Mouse (Mus musculus) megakaryocyte progenitor cell, adult 5-6 weeks (primary cell): Measurements from ENCODE around the gene Tdp1. TPM values are rescaled to one million over a fixed set of nuclear protein-coding genes. Genes with fewer than 3 reads are reported as not detected.

Experiments
- ATAC-seq: replicated peaks from 2 replicates; pipeline ENCODE4 v1.8.0; 2016; ENCODE audit warnings: mild to moderate bottlenecking, moderate TSS enrichment, inconsistent platforms; ENCODE audit not compliant: poor library complexity
- total RNA-seq, 2 experiments: library from RNA; stranded (forward) in 1 of 2; stranded (reverse) in 1 of 2; fragments of 157-497, 149-512 nt in 1 of 2; fragments of 200-1000 nt in 1 of 2; gene quantifications; 2 replicates each; pipeline versions ENCODE4 v1.2.3 to v1.2.4; 2015 to 2017

Tdp1 gene
- total RNA-seq (2015) (33.1 and 37.8 TPM in 2 replicates), total RNA-seq (2017) (13.1 and 21.4 TPM in 2 replicates)

GRCm38 (mm10) chr12:99884269-99885261 is at the start of gene Tdp1, which contains the start of gene Efcab11:
Gene Tdp1 (plus strand): TSS chr12:99884517.
Gene Efcab11 (minus strand): TSS chr12:99884439.
- peak; percentile 64 for ATAC-seq

DNA sequence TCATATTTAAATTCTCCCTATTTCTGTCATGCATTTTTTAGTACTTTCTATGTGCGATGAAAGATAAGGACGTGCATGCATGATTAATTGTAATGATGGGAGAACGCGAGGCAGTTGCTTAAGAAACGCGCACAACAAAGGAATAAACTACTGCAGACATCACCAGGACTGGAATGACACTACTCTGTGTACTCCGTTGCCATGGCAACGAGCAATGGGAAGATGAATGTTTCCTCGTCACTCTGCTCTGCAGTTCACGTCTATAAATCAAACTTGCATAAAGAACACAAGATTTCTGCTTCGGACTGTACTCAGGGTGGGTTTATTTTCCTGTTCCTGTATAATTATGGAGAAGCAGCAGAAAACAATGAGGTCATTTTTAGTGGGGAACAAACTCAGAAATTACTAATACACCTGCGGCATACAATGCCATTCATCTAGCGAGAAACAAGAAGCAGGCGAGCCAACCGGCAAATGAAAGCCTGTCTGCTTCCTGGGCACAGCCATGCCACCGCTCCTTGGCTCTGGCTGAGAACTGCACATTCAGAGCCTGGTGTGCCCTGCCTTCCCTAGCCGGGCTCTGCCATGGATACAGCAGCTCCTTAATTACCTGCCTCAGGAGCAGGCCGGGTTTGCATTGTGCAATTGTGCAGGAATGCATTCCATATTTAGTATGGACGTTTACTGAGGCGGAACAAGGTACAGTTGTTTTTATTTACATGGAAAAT is 47.7 kb upstream of the Tdp1 start:
- peak; percentile 35; the same call in 1 of the 2 replicates for ATAC-seq

- peak; percentile 40; the same call in 1 of the 2 replicates for ATAC-seq
These were observed 46.8 kb upstream of the Tdp1 start for GRCm38 (mm10) chr12:99837528-99837927.

GRCm38 (mm10) chr12:99838109-99838508 is 46.2 kb upstream of the Tdp1 start:
- ATAC-seq = no peak

DNA sequence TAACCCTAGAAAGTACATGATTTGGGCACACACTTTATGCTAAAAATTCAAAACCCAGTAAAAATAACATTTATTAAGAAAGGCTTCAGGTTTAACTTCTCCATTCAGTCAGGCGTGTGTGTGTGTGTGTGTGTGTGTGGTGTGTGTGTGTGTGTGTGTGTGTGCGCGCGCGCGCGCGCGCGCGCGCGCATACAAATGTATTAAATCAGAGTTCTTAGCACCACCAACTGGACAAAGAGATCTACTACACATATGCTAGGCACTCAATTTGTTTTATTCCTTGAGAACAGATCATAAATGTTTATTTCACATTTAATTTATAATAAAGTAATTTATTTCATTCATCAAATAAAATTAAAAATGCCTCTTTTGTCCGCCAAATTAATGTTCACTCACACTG is 45.6 kb upstream of the Tdp1 start:
- peak; percentile 70 for ATAC-seq

DNA sequence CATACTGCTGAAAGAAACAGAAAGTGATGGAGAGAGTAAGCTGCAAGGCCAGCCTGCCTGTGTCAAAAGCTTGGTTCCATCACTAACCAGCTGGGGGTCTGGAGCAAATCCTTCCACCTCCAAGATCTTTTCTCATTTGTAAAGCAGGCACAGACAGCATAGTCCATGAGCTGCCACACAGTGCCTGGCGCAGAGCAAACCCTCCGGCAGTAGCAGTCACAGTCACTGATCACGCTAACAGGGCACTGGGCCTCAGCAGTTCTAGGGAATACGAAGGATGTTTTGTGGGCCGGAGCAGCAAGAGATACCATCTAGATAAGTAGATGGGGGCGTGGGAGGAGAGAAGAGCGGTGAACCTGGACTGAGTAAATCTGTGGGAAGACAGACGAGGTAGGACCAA is 39.4 kb upstream of the Tdp1 start:
- no peak for ATAC-seq

DNA sequence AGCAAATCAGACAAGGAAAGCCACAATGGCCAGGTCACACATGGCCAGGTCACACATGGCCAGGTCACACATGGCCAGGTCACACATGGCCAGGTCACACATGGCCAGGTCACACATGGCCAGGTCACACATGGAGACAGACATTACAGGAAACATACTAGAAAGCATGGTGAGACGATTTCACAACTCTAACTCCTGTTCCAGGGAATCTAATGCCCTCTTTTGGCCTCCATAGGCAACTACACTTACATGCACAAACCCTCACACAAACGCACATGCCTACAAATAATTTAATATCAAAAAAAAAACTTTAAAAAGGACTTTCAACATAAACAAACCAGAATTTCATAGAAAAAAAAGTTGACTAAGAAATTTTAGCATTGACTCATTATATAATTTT is 34.3 kb upstream of the Tdp1 start:
- no peak for ATAC-seq

DNA sequence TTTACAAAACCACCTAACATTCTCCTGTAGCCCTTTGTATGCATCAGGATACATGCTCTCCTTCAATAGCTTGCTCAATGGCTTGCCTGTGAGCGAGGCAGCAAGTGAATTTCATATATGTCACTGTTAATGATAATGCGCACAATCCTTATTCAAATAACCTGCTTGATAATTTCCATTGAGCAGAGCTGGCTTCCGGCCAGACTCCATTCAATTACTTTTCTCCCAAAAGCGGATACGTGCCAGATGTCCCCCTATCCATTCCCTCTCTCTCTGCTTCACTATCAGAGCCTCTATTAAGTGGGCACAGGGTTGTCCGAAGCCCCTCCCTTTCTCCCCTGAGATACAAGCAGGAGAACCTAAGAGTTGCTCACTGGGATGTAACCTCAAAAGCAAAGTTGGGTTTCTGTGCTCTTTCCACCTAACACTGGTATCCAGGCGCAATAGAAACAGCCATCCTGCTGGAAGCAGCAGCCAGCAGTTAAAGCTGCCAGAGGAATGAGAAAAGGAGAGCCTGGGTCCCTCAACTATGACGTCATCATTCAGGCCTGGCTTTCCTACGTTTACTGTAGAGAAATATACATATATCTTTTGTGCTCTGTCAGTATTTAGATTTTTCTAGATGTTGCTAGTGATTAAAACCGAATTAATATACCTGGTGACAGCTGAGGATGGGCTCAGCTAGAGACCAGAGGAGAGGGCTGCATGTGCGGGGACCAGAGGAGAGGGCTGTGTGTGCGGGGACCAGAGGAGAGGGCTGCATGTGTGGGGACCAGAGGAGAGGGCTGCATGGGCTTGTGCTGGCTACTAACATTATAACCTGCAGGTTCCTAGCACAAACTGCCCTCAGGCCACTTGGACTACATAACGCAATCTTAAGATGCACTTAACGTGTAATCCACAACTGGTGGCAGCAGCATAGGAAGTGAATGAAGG is 30.7 kb upstream of the Tdp1 start:
- ATAC-seq = no peak

GRCm38 (mm10) chr12:99856011-99856410 is 28.3 kb upstream of the Tdp1 start:
- no peak for ATAC-seq

DNA sequence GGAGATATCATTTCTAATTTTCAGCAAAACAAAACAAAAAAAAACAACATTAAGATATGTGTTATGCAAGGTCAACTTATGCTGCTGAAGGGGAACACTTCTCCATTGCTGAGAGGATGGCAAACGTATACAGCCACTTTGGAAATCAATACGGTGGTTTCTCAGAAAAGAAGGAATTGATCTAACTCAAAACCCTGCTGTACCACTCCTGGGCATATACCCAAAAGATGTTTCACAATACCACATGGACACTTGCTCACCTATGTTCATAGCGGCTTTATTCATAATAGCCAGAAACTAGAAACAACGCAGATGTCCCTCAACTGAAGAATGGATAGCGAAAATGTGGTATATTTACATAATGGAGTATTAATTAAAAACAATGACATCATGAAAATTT is 25.7 kb upstream of the Tdp1 start:
- no peak for ATAC-seq

- ATAC-seq = no peak
These were observed 24.8 kb upstream of the Tdp1 start for GRCm38 (mm10) chr12:99859391-99860100.

DNA sequence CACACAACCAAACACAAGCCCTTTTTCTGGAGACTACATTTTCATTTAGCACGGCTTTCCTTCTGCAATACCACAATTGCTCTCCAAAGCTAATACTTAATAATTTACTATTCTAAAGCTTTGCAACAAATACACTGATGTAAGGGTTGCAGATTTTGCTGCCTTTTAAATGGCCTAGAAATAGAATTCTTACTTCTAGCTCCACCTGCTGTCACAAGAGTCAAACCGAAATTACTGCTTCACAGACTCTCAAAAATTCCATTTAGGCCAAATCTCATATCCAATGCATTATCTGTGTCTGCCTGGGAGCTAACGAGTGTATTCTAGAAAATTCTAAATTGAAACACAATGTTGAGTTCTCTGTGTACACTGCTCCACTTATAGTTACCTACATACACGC is 23.3 kb upstream of the Tdp1 start:
- no peak for ATAC-seq

DNA sequence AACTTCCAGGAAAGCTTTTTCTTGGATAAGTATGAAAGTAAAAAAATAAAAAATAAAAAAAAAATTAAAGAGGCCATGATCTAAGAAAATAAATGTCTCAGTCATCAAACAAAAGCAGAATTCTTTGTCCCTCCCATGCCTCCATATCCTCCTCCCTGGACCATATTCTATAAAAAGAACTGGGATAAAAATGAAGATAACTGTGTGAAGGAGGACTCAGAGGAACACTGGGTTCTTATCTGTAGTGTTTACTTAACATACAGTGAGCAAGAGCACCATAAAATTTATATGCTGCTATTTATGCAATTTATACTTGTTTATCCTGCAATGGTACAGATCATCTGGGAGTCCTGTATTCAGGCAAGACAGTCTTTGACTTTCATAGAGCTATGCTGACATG is 19.7 kb upstream of the Tdp1 start:
- ATAC-seq = no peak

DNA sequence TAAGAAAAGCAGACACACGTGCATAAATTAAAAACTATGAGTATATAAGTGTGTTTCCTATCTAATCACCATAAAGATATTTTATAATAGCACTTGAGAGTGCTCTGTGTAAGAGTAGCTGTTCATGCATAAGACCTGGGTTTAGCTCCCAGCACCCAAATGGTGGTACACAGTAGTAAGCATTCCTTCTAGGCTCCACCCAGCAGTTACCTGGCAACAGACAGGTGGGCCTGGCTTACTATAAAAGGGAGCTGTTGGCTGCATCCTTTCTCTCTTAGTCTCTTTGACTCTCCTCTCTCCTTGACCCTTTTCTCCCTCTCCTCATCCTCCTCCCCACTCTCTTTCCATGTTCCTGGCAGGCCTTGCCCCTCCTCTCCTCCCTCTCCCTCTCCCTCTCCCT is 15.5 kb upstream of the Tdp1 start:
- ATAC-seq = no peak

DNA sequence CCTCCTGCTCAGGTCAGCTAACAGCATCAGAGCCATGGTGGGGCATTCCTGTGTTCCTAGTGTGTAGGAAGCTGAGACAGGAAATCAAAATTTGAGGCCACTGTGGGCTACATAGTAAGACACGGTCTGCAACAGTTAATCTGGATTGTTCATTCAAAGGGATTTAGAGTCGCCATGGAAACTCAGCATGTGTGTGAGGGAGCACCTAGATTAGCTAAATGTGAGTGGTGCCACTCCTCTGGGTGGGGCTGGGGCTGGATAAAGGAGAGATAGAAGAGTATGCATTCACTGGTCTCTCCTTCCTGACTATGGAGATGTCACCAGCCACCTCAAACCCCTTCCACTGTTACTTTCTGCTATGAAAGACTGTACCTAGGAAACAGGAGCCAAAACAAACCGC is 10.9 kb upstream of the Tdp1 start:
- peak; percentile 70 for ATAC-seq

- peak; percentile 98 for ATAC-seq
These were observed 9.7 kb upstream of the Tdp1 start for GRCm38 (mm10) chr12:99874609-99875008.

DNA sequence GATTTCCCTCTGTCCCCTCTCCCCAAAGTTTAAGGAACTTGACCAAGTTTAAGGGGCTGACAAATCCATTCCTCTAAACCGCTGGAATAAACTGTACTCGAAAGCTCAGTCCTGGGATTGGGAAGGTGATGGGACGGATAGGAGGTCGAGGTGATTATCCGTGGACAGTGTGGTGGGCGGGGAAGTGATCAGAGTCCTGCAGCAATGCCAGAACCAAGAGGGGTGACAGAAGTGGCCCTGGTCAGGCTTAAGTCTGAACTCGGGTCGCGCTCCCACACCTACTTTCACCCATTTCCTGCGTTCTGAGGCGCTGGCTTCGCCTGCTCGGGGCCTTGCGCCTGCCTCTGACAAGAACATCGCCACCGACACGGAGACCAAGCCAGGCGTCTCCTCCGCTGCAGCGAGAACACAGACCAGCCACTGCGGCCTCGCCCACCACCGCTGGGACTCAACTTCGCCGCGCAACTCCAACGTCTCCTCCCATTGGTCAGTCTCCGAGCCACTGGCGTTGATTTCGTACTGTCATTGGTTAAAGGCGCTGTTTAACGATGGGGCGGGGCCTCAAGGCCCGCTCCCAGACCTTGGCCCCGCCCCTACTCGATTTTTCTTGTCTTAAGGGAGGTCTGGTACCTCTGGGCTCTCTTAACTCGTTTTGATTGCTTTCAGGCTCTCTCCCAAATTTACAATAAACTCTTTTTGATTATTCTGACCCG is 1.2 kb upstream of the Tdp1 start:
- peak; percentile 93 for ATAC-seq

- no peak for ATAC-seq
These were observed 608 bp upstream of the Tdp1 start for GRCm38 (mm10) chr12:99883713-99884105.

- no peak for ATAC-seq
These were observed 1.1 kb downstream of the Tdp1 start for GRCm38 (mm10) chr12:99885282-99885901.
